Mouse (Mus musculus) liver, adult (tissue): ENCODE results near the gene Dennd4b.

ENCODE experiments used
- GATA4 ChIP-seq: IDR thresholded peaks from 2 replicates; pipeline ENCODE4 v1.6.1; 2014; ENCODE audit warnings: mild to moderate bottlenecking, low read length; ENCODE audit not compliant: insufficient replicate concordance

Gene Dennd4b

GRCm38 (mm10) chr3:90266901-90267775 is 2.2 kb downstream of the Dennd4b start:
- TF ChIP-seq GATA4 = no peak

- no peak for TF ChIP-seq GATA4
These were observed 3.2 kb downstream of the Dennd4b start for GRCm38 (mm10) chr3:90268190-90268589.

GRCm38 (mm10) chr3:90268971-90269370 is 4.0 kb downstream of the Dennd4b start:
- TF ChIP-seq GATA4 = no peak

- TF ChIP-seq GATA4 = no peak
These were observed 5.8 kb downstream of the Dennd4b start for GRCm38 (mm10) chr3:90270784-90271183.

- no peak for TF ChIP-seq GATA4
These were observed 7.2 kb downstream of the Dennd4b start for GRCm38 (mm10) chr3:90272170-90272569.

- TF ChIP-seq GATA4 = no peak
These were observed 8.9 kb downstream of the Dennd4b start for GRCm38 (mm10) chr3:90273855-90274254.

GRCm38 (mm10) chr3:90275286-90275685 is 10.3 kb downstream of the Dennd4b start:
- no peak for TF ChIP-seq GATA4

- TF ChIP-seq GATA4 = no peak
These were observed 11.9 kb downstream of the Dennd4b start for GRCm38 (mm10) chr3:90276858-90277257.

GRCm38 (mm10) chr3:90277793-90278192 is 12.8 kb downstream of the Dennd4b start:
- no peak for TF ChIP-seq GATA4

GRCm38 (mm10) chr3:90278211-90278610 is 13.2 kb downstream of the Dennd4b start:
- TF ChIP-seq GATA4 = no peak

GRCm38 (mm10) chr3:90279216-90279615 is 14.2 kb downstream of the Dennd4b start:
- TF ChIP-seq GATA4 = no peak

GRCm38 (mm10) chr3:90279743-90280142 is 14.8 kb downstream of the Dennd4b start:
- no peak for TF ChIP-seq GATA4

GRCm38 (mm10) chr3:90280708-90281107 is 15.7 kb downstream of the Dennd4b start:
- no peak for TF ChIP-seq GATA4

GRCm38 (mm10) chr3:90284150-90284549 is 19.2 kb downstream of the Dennd4b start:
- TF ChIP-seq GATA4 = no peak

- no peak for TF ChIP-seq GATA4
These were observed 25.6 kb downstream of the Dennd4b start for GRCm38 (mm10) chr3:90290602-90291001.

GRCm38 (mm10) chr3:90291982-90292344 is 27.0 kb downstream of the Dennd4b start:
- TF ChIP-seq GATA4 = no peak
